Mouse (Mus musculus) central nervous system, embryonic 18 days (tissue): ENCODE measurements around the gene Fam90a1a. TPM values are rescaled to one million over a fixed set of nuclear protein-coding genes. Genes with fewer than 3 reads are reported as not detected.

ENCODE experiments used
- polyA plus RNA-seq: library from polyadenylated mRNA; depleted of rRNA; stranded (reverse); fragments of >200 nt; gene quantifications from 2 replicates; pipeline ENCODE4 v1.2.3, GENCODE M21; 2012; rRNA removed

Fam90a1a gene
- not detected in 2 replicates for polyA plus RNA-seq

DNA sequence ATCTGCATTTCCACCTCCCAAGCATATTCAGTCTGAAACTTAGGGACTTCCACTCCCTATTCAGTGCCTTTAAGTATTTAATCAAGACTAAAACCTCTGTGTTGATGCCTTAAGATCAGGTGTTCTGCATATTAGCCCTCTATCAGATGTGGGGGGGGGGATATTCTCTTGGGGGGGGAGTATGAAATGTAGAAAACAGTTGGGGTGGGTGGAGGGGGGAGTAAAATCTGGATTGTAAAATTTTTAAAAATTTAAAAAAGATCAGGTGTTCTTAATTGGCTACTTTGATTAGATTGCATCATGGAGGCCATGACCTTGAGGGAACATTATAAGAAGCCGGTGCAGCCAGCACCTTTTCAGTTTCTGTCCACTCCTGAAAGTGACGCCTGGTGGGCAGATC is at the start of gene Fam90a1a:
TSS of gene Fam90a1a (plus strand) at position 301 of the 400 bp plus-strand sequence.

GRCm38 (mm10) chr8:21932610-21933009 is 25.9 kb upstream of the Fam90a1a start, which contains the start of gene Defb15:
TSS of gene Defb15 (minus strand) at chr8:21932710.

DNA sequence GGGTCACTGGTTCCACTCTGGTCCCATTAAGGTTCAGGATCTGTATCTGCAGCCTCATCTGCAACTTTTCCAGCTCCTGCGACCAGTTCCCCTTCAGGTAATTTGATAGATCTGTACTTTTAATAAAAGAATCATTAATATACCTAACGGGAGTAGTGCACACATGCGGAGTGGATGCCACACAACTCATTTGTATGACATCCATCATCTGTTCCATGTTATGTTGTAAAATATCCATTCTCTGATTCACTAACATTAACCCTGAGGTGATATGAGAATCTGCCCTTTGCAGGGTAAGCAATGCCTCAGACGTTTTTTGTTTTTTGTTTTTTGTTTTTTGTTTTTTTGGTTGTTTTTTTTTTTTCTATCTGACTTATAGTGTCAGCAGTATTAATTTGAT is 20.5 kb upstream of the Fam90a1a start, which contains the start of gene Defb35:
TSS of gene Defb35 (plus strand) at position 301 of the 400 bp plus-strand sequence.

GRCm38 (mm10) chr8:21946462-21946861 is 12.1 kb upstream of the Fam90a1a start, which contains the start of gene Defb13:
TSS of gene Defb13 (plus strand) at chr8:21946762.

DNA sequence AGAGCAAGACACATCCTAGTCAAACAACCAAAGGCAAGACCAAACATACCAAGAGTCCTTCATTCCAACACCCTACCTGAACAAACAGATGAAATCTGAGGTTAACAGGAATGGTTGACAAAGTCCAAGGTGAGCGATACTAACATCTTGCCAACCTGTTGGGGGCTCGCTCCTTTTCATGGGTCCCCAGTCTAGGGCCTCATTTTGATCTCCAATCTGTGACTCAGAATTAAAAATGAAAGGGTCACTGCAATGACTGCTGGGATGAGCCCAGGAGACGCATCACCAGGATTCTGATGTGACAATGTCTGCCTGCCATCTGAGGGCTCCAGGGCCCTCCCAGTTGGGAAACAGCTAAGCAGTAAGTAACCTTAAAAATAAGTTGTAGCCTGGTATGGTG is 11.0 kb downstream of the Fam90a1a start, which contains the start of gene Ccdc70:
TSS of gene Ccdc70 (plus strand) at position 301 of the 400 bp plus-strand sequence.

Other genes with a start within 250 kb of the Fam90a1a start
- not detected in 2 replicates for gene Defa24, start 224.2 kb upstream of the Fam90a1a start, polyA plus RNA-seq
- not detected in 2 replicates for gene Defb50, start 135.2 kb upstream of the Fam90a1a start, polyA plus RNA-seq
- not detected in 2 replicates for gene Defb2, start 118.8 kb upstream of the Fam90a1a start, polyA plus RNA-seq
- gene Defb10, start 99.8 kb upstream of the Fam90a1a start, polyA plus RNA-seq: not detected in 2 replicates
- gene Defb9, start 73.3 kb upstream of the Fam90a1a start, polyA plus RNA-seq: not detected in 2 replicates
- gene Defb11, start 52.3 kb upstream of the Fam90a1a start, polyA plus RNA-seq: 5.7 and 12.0 TPM in 2 replicates
- not detected in 2 replicates for gene Defb15, start 26.0 kb upstream of the Fam90a1a start, polyA plus RNA-seq
- gene Defb35, start 20.4 kb upstream of the Fam90a1a start, polyA plus RNA-seq: not detected in 2 replicates
- gene Defb13, start 12.0 kb upstream of the Fam90a1a start, polyA plus RNA-seq: not detected in 2 replicates
- not detected in 2 replicates for gene Ccdc70, start 11.1 kb downstream of the Fam90a1a start, polyA plus RNA-seq
- 2.8 TPM in 2 replicates for gene Atp7b, start 101.6 kb downstream of the Fam90a1a start, polyA plus RNA-seq
- 10.8 and 12.2 TPM in 2 replicates for gene Alg11, start 102.0 kb downstream of the Fam90a1a start, polyA plus RNA-seq
- gene Nek5, start 166.3 kb downstream of the Fam90a1a start, polyA plus RNA-seq: 0.79 and 1.2 TPM in 2 replicates
- 7.2 and 9.2 TPM in 2 replicates for gene Nek3, start 207.7 kb downstream of the Fam90a1a start, polyA plus RNA-seq
- gene Ckap2, start 227.1 kb downstream of the Fam90a1a start, polyA plus RNA-seq: 9.5 and 11.7 TPM in 2 replicates
- gene Vps36, start 234.1 kb downstream of the Fam90a1a start, polyA plus RNA-seq: 26.0 and 27.1 TPM in 2 replicates